Mouse (Mus musculus): ENCODE data around the gene Ing3.

Ing3 gene

GRCm38 (mm10) chr6:22021315-22021714 is 71.9 kb downstream of the Ing3 start:
- DNase-seq (ENCODE audit: low spot score in 2 of 2), result no peak

GRCm38 (mm10) chr6:22024168-22024567 is 74.8 kb downstream of the Ing3 start:
- DNase-seq (ENCODE audit: low spot score in 2 of 2), result no peak
